Mouse (Mus musculus) embryonic facial prominence, embryonic 11.5 days (tissue): ENCODE measurements around the gene Matn4. TPM values are rescaled to one million over a fixed set of nuclear protein-coding genes. Genes with fewer than 3 reads are reported as not detected.
"Not testable (repeated sequence)": the region's sequence is repeated elsewhere in the genome, so short reads cannot be mapped to it uniquely, and the experiment has no call there.

Experiments used
- ATAC-seq: fragments of 200-750 bp; cut with Nextera tagmentation; replicated peaks from 2 replicates; pipeline ENCODE4 v1.8.0; 2017; ENCODE audit warnings: low read depth; ENCODE audit not compliant: insufficient number of reproducible peaks, low FRiP score, low TSS enrichment
- DNase-seq: peaks from one replicate; pipeline ENCODE4 v3.0.0-alpha.2; 2015; ENCODE audit warnings: low spot score
- H3K27ac ChIP-seq: fragments of 300-500 bp; sonication (generic); replicated peaks from 2 replicates; pipeline ENCODE4 v1.5.1; 2014; ENCODE audit warnings: mild to moderate bottlenecking, low read depth, low read length, control low read depth
- H3K27me3 ChIP-seq: fragments of 300-500 bp; sonication (generic); 2 replicates; pipeline ENCODE4 v1.6.1; 2014; ENCODE audit warnings: mild to moderate bottlenecking, low read length, moderate library complexity, mixed read lengths; ENCODE audit not compliant: control insufficient read depth, insufficient read depth
- H3K36me3 ChIP-seq: fragments of 300-500 bp; sonication (generic); replicated peaks from 2 replicates; pipeline ENCODE4 v1.6.1; 2014; ENCODE audit warnings: low read depth, mild to moderate bottlenecking, low read length, moderate library complexity, mixed read lengths; ENCODE audit not compliant: control insufficient read depth, insufficient read depth
- H3K4me1 ChIP-seq: fragments of 300-500 bp; sonication (generic); 2 replicates; pipeline ENCODE4 v1.6.1; 2014; ENCODE audit warnings: low read length, mixed read lengths; ENCODE audit not compliant: control insufficient read depth, insufficient read depth
- H3K4me2 ChIP-seq: fragments of 300-500 bp; sonication (generic); 2 replicates; pipeline ENCODE4 v1.6.1; 2014; ENCODE audit warnings: low read depth, mild to moderate bottlenecking, control low read depth, low read length, moderate library complexity
- H3K4me3 ChIP-seq: fragments of 300-500 bp; sonication (generic); 2 replicates; pipeline ENCODE4 v1.5.1; 2014; ENCODE audit warnings: low read depth, low read length, control low read depth
- H3K9ac ChIP-seq: fragments of 300-500 bp; sonication (generic); replicated peaks from 2 replicates; pipeline ENCODE4 v1.6.1; 2014; ENCODE audit warnings: mild to moderate bottlenecking, control low read depth, low read length
- H3K9me3 ChIP-seq: fragments of 300-500 bp; sonication (generic); replicated peaks from 2 replicates; pipeline ENCODE4 v1.6.1; 2016; ENCODE audit warnings: mild to moderate bottlenecking, low read length, inconsistent platforms, mixed read lengths; ENCODE audit not compliant: control insufficient read depth
- WGBS: fragments of 180-500 bp; shearing (Covaris S2); extraction: QIAGEN DNeasy Blood & Tissue Kit; methylation state at CpG from one replicate; pipeline ENCODE4 v1.1.7; 2014; 5-methylcytosine and 5-hydroxymethylcytosine counted together
- microRNA-seq: library from miRNA; unstranded; fragments of <30 nt; microRNA quantifications from one replicate; pipeline ENCODE4, GENCODE M21; 2016; ENCODE audit warnings: borderline number of aligned reads
- polyA plus RNA-seq: library from polyadenylated mRNA; unstranded; fragments of >200 nt; fragmentation: Nextera tagmentation; extraction: Ambion mirVana; gene quantifications from 2 replicates; pipeline ENCODE4 v1.2.1, GENCODE M21; 2014

Gene Matn4
- polyA plus RNA-seq, 1 experiment from 2014 or later = 1.3 TPM

DNA sequence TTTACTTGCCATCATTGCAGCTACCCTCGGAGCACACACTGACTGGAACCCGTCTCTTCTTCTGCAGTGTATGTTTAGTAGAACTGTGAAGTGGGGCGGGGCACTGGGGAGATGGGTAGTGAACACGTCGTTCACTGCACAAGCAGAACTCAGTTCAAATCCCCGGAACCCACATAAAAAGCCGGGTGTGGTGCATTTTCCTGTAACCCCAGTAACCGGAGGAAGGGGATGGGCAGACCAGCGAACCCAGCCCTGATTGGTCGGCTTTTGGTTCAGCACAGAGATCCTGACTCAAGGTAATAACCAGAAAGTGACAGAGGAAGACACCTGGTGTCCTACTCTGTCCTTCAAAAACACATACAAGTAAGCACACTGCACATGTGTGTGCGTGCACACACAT is 51.6 kb downstream of the Matn4 start:
- 89% methylated on average over 11 of the region's 11 CpGs for WGBS
- ATAC-seq = no peak

GRCm38 (mm10) chr2:164352697-164353096 is 52.3 kb downstream of the Matn4 start:
- Histone ChIP-seq H3K4me2 (no peak overlapping the region), H3K27ac (no peak overlapping the region), H3K9me3 (no peaks in the 10 kb centered on the region), H3K27me3 (no peaks in the 10 kb centered on the region), H3K36me3 (no peaks in the 10 kb centered on the region), H3K4me1 (no peaks in the 10 kb centered on the region), H3K9ac (no peak overlapping the region), H3K4me3 (no peak overlapping the region)
- DNase-seq (no peak), ATAC-seq (no peak)
- 86% methylated on average over 3 of the region's 3 CpGs for WGBS

More for the DNA sequence above, 51.6 kb downstream of the Matn4 start:
- H3K9ac ChIP-seq = no peak overlapping the region
- H3K27ac ChIP-seq = no peak overlapping the region
- no peaks in the 10 kb centered on the region for H3K4me1 ChIP-seq
- no peaks in the 10 kb centered on the region for H3K27me3 ChIP-seq
- H3K9me3 ChIP-seq = no peaks in the 10 kb centered on the region
- H3K36me3 ChIP-seq = no peaks in the 10 kb centered on the region
- no peak for DNase-seq
- H3K4me3 ChIP-seq = no peak overlapping the region
- no peak overlapping the region for H3K4me2 ChIP-seq

DNA sequence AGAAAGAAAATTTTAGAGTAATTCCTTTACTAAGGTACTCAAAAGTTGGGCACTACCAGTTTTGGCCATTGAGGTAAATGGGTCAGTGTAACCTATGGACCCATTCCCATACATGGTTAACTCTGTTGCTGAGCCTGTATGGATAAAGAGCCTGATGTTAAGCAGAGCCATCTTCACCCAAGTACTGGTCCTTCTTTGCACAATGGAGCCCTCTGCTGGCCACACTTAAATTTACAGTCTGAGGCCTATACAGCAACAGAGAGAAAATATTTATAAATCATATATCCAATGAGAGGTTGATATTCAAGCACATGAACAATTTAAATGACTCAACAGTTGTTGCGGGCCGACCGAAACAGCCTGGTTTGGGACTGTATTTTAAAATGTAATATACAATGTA is 56.0 kb downstream of the Matn4 start:
- 92% methylated on average over 3 of the region's 3 CpGs for WGBS
- no peaks in the 10 kb centered on the region for H3K36me3 ChIP-seq
- peak; percentile 56 for DNase-seq
- no peak overlapping the region for H3K4me2 ChIP-seq
- ATAC-seq = no peak
- no peak overlapping the region for H3K27ac ChIP-seq
- H3K4me1 ChIP-seq = no peaks in the 10 kb centered on the region
- H3K4me3 ChIP-seq = no peak overlapping the region
- no peaks in the 10 kb centered on the region for H3K9me3 ChIP-seq
- H3K27me3 ChIP-seq = no peaks in the 10 kb centered on the region
- H3K9ac ChIP-seq = no peak overlapping the region

DNA sequence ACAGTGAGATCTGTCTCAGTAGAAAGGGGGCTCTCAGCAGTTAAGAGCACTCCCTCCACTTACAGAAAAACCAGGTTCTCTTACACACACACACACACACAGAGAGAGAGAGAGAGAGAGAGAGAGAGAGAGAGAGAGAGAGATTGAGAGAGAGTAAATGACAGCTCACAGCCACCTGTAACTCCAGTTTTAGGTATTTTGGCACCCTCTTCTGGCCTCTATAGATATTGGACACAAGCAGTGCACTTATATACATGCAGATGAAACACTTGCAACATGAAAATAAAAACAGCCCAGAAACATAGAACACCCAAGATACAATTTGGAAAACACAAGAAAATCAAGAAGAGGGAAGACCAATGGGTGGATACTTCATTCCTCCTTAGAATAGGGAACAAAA is 57.3 kb downstream of the Matn4 start:
- not testable (repeated sequence) for ATAC-seq, H3K4me3 ChIP-seq, H3K9me3 ChIP-seq

DNA sequence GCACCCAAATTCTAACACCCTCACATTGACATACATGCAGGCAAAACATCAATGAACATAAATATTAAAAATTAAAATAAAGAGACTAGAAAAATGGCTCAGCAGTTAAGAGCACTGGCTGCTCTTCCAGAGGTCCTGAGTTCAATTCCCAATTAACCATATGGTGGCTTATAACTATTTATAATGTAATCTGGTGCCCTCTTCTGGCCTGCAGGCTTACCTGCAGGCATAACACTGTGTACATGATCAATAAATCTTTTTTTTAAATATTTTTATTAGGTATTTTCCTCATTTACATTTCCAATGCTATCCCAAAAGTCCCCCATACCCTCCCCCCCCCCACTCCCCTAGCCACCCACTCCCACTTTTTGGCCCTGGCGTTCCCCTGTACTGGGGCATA is 61.2 kb downstream of the Matn4 start:
- not testable (repeated sequence) for H3K4me3 ChIP-seq, DNase-seq, H3K4me1 ChIP-seq, H3K9me3 ChIP-seq, ATAC-seq, H3K36me3 ChIP-seq, H3K9ac ChIP-seq, H3K27ac ChIP-seq, H3K4me2 ChIP-seq, H3K27me3 ChIP-seq
- WGBS = 86% methylated on average over 1 of the region's 1 CpGs

More for the DNA sequence above, 57.3 kb downstream of the Matn4 start:
- H3K27ac ChIP-seq, H3K36me3 ChIP-seq, H3K4me2 ChIP-seq, H3K9ac ChIP-seq, H3K27me3 ChIP-seq, H3K4me1 ChIP-seq: not testable (repeated sequence)
- peak; percentile 12 for DNase-seq

Small RNAs within 50 kb of the gene (microRNA-seq; reads per million reads assigned to microRNA genes)
- gene Mir7678 = not detected

Other genes starting within 250 kb of the Matn4 start
- 0.07 and 0.20 TPM in 2 replicates for gene Kcns1, start 234.0 kb downstream of the Matn4 start, polyA plus RNA-seq
- gene Wfdc5, start 222.4 kb downstream of the Matn4 start, polyA plus RNA-seq = not detected in 2 replicates
- gene Wfdc12, start 214.6 kb downstream of the Matn4 start, polyA plus RNA-seq = not detected in 2 replicates
- gene Wfdc15a, start 205.0 kb downstream of the Matn4 start, polyA plus RNA-seq = not detected in 2 replicates
- not detected in 2 replicates for gene Wfdc15b, start 183.5 kb downstream of the Matn4 start, polyA plus RNA-seq
- gene Svs2, start 166.7 kb downstream of the Matn4 start, polyA plus RNA-seq = not detected in 2 replicates
- not detected in 2 replicates for gene Svs3b, start 148.5 kb downstream of the Matn4 start, polyA plus RNA-seq
- gene Svs4, start 126.7 kb downstream of the Matn4 start, polyA plus RNA-seq = not detected in 2 replicates
- not detected in 2 replicates for gene Svs3a, start 115.9 kb downstream of the Matn4 start, polyA plus RNA-seq
- not detected in 2 replicates for gene Svs6, start 88.4 kb downstream of the Matn4 start, polyA plus RNA-seq
- gene Svs5, start 72.4 kb downstream of the Matn4 start, polyA plus RNA-seq = not detected in 2 replicates
- 0.32 and 0.79 TPM in 2 replicates for gene Slpi, start 16.1 kb downstream of the Matn4 start, polyA plus RNA-seq
- gene Rbpjl, start 2.0 kb downstream of the Matn4 start, polyA plus RNA-seq = not detected in 2 replicates
- 19.2 and 24.1 TPM in 2 replicates for gene Sdc4, start 38.7 kb upstream of the Matn4 start, polyA plus RNA-seq
- gene Sys1, start 51.8 kb upstream of the Matn4 start, polyA plus RNA-seq = 53.3 and 58.3 TPM in 2 replicates
- 2.6 and 4.3 TPM in 2 replicates for gene Gm20458, start 55.8 kb upstream of the Matn4 start, polyA plus RNA-seq
- gene Trp53tg5, start 68.6 kb upstream of the Matn4 start, polyA plus RNA-seq = not detected in 2 replicates
- gene Dbndd2, start 80.9 kb upstream of the Matn4 start, polyA plus RNA-seq = 1.6 and 4.2 TPM in 2 replicates
- gene Pigt, start 92.4 kb upstream of the Matn4 start, polyA plus RNA-seq = 38.4 and 43.3 TPM in 2 replicates
- gene Wfdc2, start 157.3 kb upstream of the Matn4 start, polyA plus RNA-seq = 47.1 and 52.2 TPM in 2 replicates
- not detected in 2 replicates for gene Spint3, start 168.3 kb upstream of the Matn4 start, polyA plus RNA-seq
- gene Wfdc6a, start 180.3 kb upstream of the Matn4 start, polyA plus RNA-seq = not detected in 2 replicates
- gene Eppin, start 188.4 kb upstream of the Matn4 start, polyA plus RNA-seq = not detected in 2 replicates
- gene Wfdc6b, start 208.4 kb upstream of the Matn4 start, polyA plus RNA-seq = not detected in 2 replicates
- gene Wfdc8, start 208.5 kb upstream of the Matn4 start, polyA plus RNA-seq = not detected in 2 replicates
- gene Wfdc16, start 233.6 kb upstream of the Matn4 start, polyA plus RNA-seq = not detected in 2 replicates